Mouse (Mus musculus) retina, postnatal 7 days (tissue): ENCODE measurements around the gene Smco3.
"Not testable (repeated sequence)": the region's sequence is repeated elsewhere in the genome, so short reads cannot be mapped to it uniquely, and the experiment has no call there.

Experiments used
- DNase-seq: peaks from one replicate; pipeline ENCODE4 v3.0.0-alpha.2; 2012; ENCODE audit warnings: low read depth, low spot score

Gene Smco3

GRCm38 (mm10) chr6:136835352-136835751 lies at the start of gene Smco3:
Gene Smco3, minus strand, starts transcription at chr6:136835452.
- DNase-seq, result no peak

- not testable (repeated sequence) for DNase-seq
Measured at GRCm38 (mm10) chr6:136884766-136885165, 49.5 kb upstream of the Smco3 start.

GRCm38 (mm10) chr6:136883961-136884360 lies 48.7 kb upstream of the Smco3 start:
- DNase-seq, result no peak

- no peak for DNase-seq
Measured at GRCm38 (mm10) chr6:136883431-136883915, 48.2 kb upstream of the Smco3 start.

GRCm38 (mm10) chr6:136881678-136882077 lies 46.4 kb upstream of the Smco3 start:
- no peak for DNase-seq

- DNase-seq, result no peak
Measured at GRCm38 (mm10) chr6:136875670-136876069, 40.4 kb upstream of the Smco3 start, which contains the start of gene Mgp. Gene Mgp, minus strand, starts transcription at chr6:136875823.

GRCm38 (mm10) chr6:136874599-136874998 lies 39.3 kb upstream of the Smco3 start:
- DNase-seq, result no peak

- DNase-seq, result no peak
Measured at GRCm38 (mm10) chr6:136868921-136869320, 33.7 kb upstream of the Smco3 start.

GRCm38 (mm10) chr6:136866150-136866549 lies 30.9 kb upstream of the Smco3 start:
- no peak for DNase-seq

- DNase-seq, result no peak
Measured at GRCm38 (mm10) chr6:136865360-136865759, 30.1 kb upstream of the Smco3 start.

GRCm38 (mm10) chr6:136861020-136861419 lies 25.8 kb upstream of the Smco3 start:
- DNase-seq, result peak; percentile 42

- no peak for DNase-seq
Measured at GRCm38 (mm10) chr6:136858420-136858819, 23.2 kb upstream of the Smco3 start.

- no peak for DNase-seq
Measured at GRCm38 (mm10) chr6:136857873-136858260, 22.6 kb upstream of the Smco3 start.

GRCm38 (mm10) chr6:136857186-136857872 lies 22.1 kb upstream of the Smco3 start, which contains the start of gene Art4:
Gene Art4, minus strand, starts transcription at chr6:136857733.
- DNase-seq, result no peak

- no peak for DNase-seq
Measured at GRCm38 (mm10) chr6:136856071-136856636, 20.9 kb upstream of the Smco3 start.

GRCm38 (mm10) chr6:136855183-136855582 lies 19.9 kb upstream of the Smco3 start:
- DNase-seq, result no peak

GRCm38 (mm10) chr6:136854361-136854781 lies 19.1 kb upstream of the Smco3 start:
- DNase-seq, result no peak

GRCm38 (mm10) chr6:136852762-136853161 lies 17.5 kb upstream of the Smco3 start:
- DNase-seq, result no peak

- DNase-seq, result no peak
Measured at GRCm38 (mm10) chr6:136852348-136852747, 17.1 kb upstream of the Smco3 start.

- no peak for DNase-seq
Measured at GRCm38 (mm10) chr6:136850267-136850666, 15.0 kb upstream of the Smco3 start.

- DNase-seq, result no peak
Measured at GRCm38 (mm10) chr6:136848971-136849370, 13.7 kb upstream of the Smco3 start.

GRCm38 (mm10) chr6:136848399-136848798 lies 13.1 kb upstream of the Smco3 start:
- no peak for DNase-seq

- DNase-seq, result peak; percentile 25
Measured at GRCm38 (mm10) chr6:136847790-136848189, 12.5 kb upstream of the Smco3 start.
